Mouse (Mus musculus) spleen, adult 2 months (tissue): Measurements from ENCODE around the gene Myo15b.

Experiments used
- CTCF ChIP-seq: fragments of 200-500 bp; IDR thresholded peaks from 2 replicates; pipeline ENCODE4 v1.5.1; 2011; ENCODE audit warnings: mild to moderate bottlenecking, inconsistent platforms; ENCODE audit not compliant: insufficient read depth, insufficient read length, insufficient replicate concordance; ENCODE audit errors: extremely low read depth
- POLR2A ChIP-seq: fragments of 200-500 bp; IDR thresholded peaks from 2 replicates; pipeline ENCODE4 v1.6.1; 2011; ENCODE audit warnings: low read depth, low read length, inconsistent platforms

GRCm38 (mm10) chr11:115894755-115895520, 36.7 kb downstream of the Myo15b start:
- TF ChIP-seq POLR2A, result no peak
- no peak for TF ChIP-seq CTCF
